Mouse (Mus musculus) E14TG2a.4 (cell line): Measurements from ENCODE around the gene Cebpg.

ENCODE experiments used
- H3K27me3 ChIP-seq: 2 replicates; pipeline ENCODE4 v1.6.1; 2014; ENCODE audit warnings: low read length, control low read depth; ENCODE audit not compliant: insufficient read depth
- H3K36me3 ChIP-seq: 2 replicates; pipeline ENCODE4 v1.6.1; 2014; ENCODE audit warnings: low read length, control low read depth; ENCODE audit not compliant: insufficient read depth
- H3K4me1 ChIP-seq: replicated peaks from 2 replicates; pipeline ENCODE4 v1.6.1; 2014; ENCODE audit warnings: low read depth, low read length, control low read depth
- H3K4me3 ChIP-seq: replicated peaks from 2 replicates; pipeline ENCODE4 v1.5.1; 2014; ENCODE audit warnings: mild to moderate bottlenecking, low read length
- H3K9me3 ChIP-seq: 2 replicates; pipeline ENCODE4 v1.6.1; 2014; ENCODE audit warnings: low read length, control low read depth
- CTCF ChIP-seq: conservative IDR thresholded peaks from 2 replicates; pipeline ENCODE4 v1.5.1; 2014; ENCODE audit warnings: low read length
- NANOG ChIP-seq: IDR thresholded peaks from 2 replicates; pipeline ENCODE4 v1.6.1; 2014; ENCODE audit warnings: borderline replicate concordance, low read length, mixed read lengths
- POU5F1 ChIP-seq: IDR thresholded peaks from 2 replicates; pipeline ENCODE4 v1.6.1; 2014; ENCODE audit warnings: low read length, borderline replicate concordance

The Cebpg gene

GRCm38 (mm10) chr7:35056436-35056864, at the start of gene Cebpg:
TSS of gene Cebpg (minus strand) at chr7:35056573.
- peaks cover 30% of the 10 kb centered on the region for H3K4me1 ChIP-seq
- no peaks in the 10 kb centered on the region for H3K27me3 ChIP-seq
- peaks cover 7% of the 10 kb centered on the region; the same call in 1 of the 2 replicates for H3K36me3 ChIP-seq
- H3K4me3 ChIP-seq = peak within 1 kb of the TSS; percentile 89
- TF ChIP-seq CTCF = no peak
- no peak for TF ChIP-seq POU5F1
- TF ChIP-seq NANOG = no peak
- peaks cover 10% of the 10 kb centered on the region for H3K9me3 ChIP-seq

GRCm38 (mm10) chr7:35099528-35099927, 43.2 kb upstream of the Cebpg start:
- TF ChIP-seq POU5F1 (no peak), NANOG (no peak), CTCF (no peak)
- Histone ChIP-seq H3K4me3 (no peak overlapping the region), H3K36me3 (no peaks in the 10 kb centered on the region), H3K27me3 (peaks cover 17% of the 10 kb centered on the region), H3K4me1 (no peaks in the 10 kb centered on the region), H3K9me3 (no peaks in the 10 kb centered on the region; the same call in 1 of the 2 replicates)

GRCm38 (mm10) chr7:35098777-35099176, 42.4 kb upstream of the Cebpg start:
- Histone ChIP-seq H3K36me3 (no peaks in the 10 kb centered on the region), H3K27me3 (peaks cover 17% of the 10 kb centered on the region), H3K4me1 (no peaks in the 10 kb centered on the region), H3K4me3 (no peak overlapping the region), H3K9me3 (no peaks in the 10 kb centered on the region; the same call in 1 of the 2 replicates)
- TF ChIP-seq POU5F1 = no peak
- no peak for TF ChIP-seq CTCF
- TF ChIP-seq NANOG = no peak

- no peaks in the 10 kb centered on the region for H3K4me1 ChIP-seq
- H3K27me3 ChIP-seq = peaks cover 22% of the 10 kb centered on the region
- TF ChIP-seq POU5F1 (no peak), NANOG (no peak), CTCF (no peak)
- no peak overlapping the region for H3K4me3 ChIP-seq
- no peaks in the 10 kb centered on the region for H3K36me3 ChIP-seq
- no peaks in the 10 kb centered on the region for H3K9me3 ChIP-seq
Measured at GRCm38 (mm10) chr7:35094975-35095678, 38.8 kb upstream of the Cebpg start.

GRCm38 (mm10) chr7:35090550-35090949, 34.2 kb upstream of the Cebpg start:
- H3K4me1 ChIP-seq = peaks cover 10% of the 10 kb centered on the region
- TF ChIP-seq NANOG = no peak
- TF ChIP-seq POU5F1 = no peak
- no peak for TF ChIP-seq CTCF
- H3K9me3 ChIP-seq = no peaks in the 10 kb centered on the region
- H3K27me3 ChIP-seq = peaks cover 32% of the 10 kb centered on the region
- H3K4me3 ChIP-seq = no peak overlapping the region
- H3K36me3 ChIP-seq = no peaks in the 10 kb centered on the region

GRCm38 (mm10) chr7:35086271-35086861, 30.0 kb upstream of the Cebpg start:
- Histone ChIP-seq H3K27me3 (peaks cover 42% of the 10 kb centered on the region), H3K9me3 (no peaks in the 10 kb centered on the region), H3K4me1 (peaks cover 10% of the 10 kb centered on the region), H3K4me3 (peak overlapping the region; percentile 37; the same call in 1 of the 2 replicates), H3K36me3 (no peaks in the 10 kb centered on the region)
- TF ChIP-seq NANOG = no peak
- TF ChIP-seq POU5F1 = no peak
- no peak for TF ChIP-seq CTCF

GRCm38 (mm10) chr7:35084565-35085360, 28.4 kb upstream of the Cebpg start:
- H3K4me1 ChIP-seq = peaks cover 10% of the 10 kb centered on the region
- H3K9me3 ChIP-seq = no peaks in the 10 kb centered on the region
- H3K4me3 ChIP-seq = no peak overlapping the region
- H3K36me3 ChIP-seq = no peaks in the 10 kb centered on the region
- TF ChIP-seq POU5F1 (no peak), NANOG (no peak), CTCF (no peak)
- H3K27me3 ChIP-seq = peaks cover 42% of the 10 kb centered on the region

- H3K4me3 ChIP-seq = no peak overlapping the region
- H3K27me3 ChIP-seq = peaks cover 34% of the 10 kb centered on the region
- no peaks in the 10 kb centered on the region for H3K9me3 ChIP-seq
- no peaks in the 10 kb centered on the region for H3K36me3 ChIP-seq
- H3K4me1 ChIP-seq = peaks cover 7% of the 10 kb centered on the region
- no peak for TF ChIP-seq POU5F1
- no peak for TF ChIP-seq NANOG
- TF ChIP-seq CTCF = no peak
Measured at GRCm38 (mm10) chr7:35081406-35082104, 25.2 kb upstream of the Cebpg start.
